Mouse (Mus musculus) frontal cortex, postnatal 36 days (tissue): ENCODE measurements around the gene Ranbp3l.
A peak's percentile ranks its signal among the peaks of the same experiment; 100 is the strongest.

ENCODE experiments used
- DNase-seq, 2 experiments: peaks; one replicate each; pipeline ENCODE4 v3.0.0; 2022; ENCODE audit warnings: low spot score in 2 of 2

Ranbp3l gene

DNA sequence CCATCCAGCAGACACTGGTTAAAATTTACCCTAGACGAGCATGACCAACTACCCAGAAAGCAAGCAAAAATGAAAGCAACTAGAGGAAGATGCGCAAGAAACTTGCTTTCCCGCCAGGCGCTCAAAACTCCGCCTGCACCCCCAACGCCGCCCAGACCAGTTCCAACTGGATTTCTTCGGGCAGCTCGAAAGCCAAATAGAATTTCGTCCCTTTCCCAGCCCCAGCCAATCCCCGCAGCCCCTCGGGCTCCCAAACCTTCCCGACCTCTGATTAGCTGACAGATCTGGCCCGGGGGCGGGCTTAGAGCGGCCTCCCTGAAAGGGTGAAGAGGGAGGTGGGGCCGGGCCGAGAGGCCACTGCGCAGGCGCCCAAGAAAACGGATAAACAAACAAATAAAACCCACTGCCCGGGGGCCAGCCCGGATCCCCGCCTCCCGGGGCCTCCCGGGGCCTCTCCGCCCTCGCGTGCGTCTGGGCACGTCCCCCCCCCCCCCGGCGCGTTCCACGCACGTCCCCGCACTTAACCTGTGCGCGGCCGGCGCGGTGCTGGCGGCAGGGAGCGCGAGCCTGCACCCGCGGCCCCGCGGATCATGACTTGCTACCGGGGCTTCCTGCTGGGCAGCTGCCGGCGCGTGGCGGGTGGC is 103.3 kb downstream of the Ranbp3l start, which contains the start of gene Nadk2:
Gene Nadk2 (plus strand): TSS at position 349 of the 644 bp plus-strand sequence.
- peak; percentile 96 to 97 for DNase-seq

DNA sequence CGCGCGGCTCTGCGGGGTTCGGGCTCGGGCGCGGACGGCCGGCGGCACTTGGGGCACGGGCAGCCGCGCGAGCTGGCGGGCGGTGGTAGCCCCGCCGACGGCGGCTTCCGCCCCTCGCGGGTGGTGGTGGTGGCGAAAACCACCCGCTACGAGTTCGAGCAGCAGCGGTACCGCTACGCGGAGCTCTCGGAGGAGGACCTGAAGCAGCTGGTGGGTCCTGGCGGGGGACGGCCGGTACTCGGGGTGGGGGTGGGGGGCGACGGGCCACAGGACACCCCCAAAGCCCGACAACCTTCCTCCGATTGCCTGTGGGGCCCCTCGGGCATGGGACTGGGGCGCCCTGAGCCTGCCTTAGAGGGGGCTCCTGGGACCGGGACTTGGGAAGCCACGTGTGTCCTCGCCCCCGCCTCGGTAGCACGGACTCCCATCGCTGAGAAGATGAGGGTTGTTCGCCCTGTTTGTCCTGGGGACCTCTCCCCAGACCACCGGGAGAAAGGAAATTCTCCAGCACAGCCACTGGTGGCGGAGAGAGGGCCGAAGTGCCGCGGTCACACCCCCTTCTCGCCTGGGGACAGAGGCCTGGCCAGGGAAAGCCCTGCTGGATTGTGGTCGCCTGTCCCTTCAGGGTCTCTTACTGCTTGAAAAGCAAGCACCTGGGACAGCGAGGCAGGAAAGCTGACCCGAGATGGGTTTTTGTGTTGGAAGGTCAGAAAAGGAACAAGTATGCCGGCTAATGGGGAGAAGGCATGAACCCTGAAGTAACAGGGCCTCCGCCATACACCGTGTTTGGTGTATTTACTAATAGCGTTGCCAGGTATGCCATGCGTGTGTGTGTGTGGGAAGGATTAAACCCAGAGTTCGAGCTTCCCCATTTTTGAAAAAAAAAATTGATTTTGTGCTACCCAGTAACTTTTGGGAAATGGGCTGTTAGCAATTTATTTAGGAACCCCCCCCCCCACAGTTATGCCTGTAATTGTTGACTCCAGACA is 104.1 kb downstream of the Ranbp3l start:
- peak in 1 of 2 experiments; percentile 29 for DNase-seq

DNA sequence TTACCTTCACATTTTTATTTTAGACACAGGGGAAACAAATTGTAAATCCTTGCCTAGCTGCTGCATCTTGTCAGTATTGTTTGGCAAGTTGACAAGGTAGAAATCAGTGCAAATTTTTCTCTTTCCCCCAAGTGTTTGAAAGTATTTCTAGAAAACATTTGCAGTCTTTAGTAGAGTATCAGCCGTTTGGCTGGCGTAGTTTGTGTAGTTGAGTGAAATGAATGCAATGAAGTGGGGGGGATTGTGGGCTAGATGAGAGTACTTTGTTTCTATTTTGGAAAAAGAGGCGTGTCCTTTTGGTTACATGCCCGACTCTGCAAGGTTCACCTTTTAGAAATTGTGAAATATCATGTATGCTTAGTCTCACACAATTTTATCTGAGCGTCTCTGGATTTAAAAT is 104.9 kb downstream of the Ranbp3l start:
- no peak for DNase-seq

DNA sequence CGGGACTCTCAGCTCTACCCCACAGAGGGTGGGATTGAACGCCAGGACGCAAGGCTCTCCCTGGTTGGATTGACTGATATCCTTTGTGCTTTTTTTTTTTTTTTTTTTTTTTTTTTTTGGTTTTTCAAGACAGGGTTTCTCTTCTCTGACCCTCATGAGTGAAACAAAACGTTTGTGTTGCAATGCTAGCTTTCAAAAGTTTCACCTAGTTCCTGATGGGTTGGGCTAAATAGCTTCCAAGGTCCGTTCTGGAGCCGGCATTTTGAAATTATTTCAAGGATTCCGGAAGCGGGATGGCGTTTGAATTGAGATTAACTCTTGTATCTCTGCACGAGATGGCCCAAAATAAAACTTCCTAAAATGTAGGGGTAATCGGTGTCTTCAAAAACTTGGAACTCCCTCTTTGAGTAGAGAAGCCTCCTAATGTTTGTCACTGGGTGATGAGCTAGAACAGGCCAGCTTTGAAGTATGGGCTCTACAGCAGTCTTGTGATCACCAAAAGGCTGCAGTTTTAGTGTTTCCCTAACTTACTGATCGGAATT is 105.4 kb downstream of the Ranbp3l start:
- DNase-seq: no peak

DNA sequence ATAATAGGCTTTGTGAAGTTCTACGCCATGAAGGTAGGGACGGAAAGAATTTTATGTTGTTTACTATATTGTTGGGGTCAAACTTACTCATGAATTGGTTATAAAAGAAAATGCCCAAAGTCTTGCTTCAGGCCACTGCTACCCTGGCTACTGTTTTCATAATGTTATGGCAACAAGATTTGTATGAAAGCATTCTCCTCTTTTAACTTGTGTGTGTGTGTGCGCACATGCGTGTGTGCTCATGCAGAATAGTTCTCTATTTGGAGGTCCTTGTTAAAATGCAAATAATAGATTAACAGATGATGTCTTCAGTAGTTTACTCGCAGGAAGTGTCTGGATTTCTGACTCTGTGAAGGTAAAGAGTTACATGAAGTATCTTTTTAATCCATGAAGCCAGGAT is 105.9 kb downstream of the Ranbp3l start:
- no peak for DNase-seq

DNA sequence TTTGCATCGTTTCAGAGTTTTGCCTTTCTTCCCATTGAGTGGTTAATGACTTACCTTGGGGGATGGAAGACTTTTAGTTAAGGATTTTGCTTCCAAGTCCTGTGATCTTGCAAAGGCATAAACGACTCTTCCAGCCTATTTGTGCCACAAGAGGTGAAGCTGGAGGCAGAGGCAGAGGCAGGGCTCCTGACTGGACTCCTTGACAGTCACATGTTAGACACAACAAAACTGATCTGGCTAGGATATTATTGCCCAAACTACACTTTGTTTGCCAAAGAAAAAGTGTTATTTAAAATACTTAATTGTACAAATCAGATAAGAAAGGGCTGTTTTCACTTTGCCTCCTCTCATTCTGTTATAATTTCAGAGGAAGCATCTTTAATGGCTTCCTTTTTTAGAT is 106.4 kb downstream of the Ranbp3l start:
- DNase-seq: no peak

DNA sequence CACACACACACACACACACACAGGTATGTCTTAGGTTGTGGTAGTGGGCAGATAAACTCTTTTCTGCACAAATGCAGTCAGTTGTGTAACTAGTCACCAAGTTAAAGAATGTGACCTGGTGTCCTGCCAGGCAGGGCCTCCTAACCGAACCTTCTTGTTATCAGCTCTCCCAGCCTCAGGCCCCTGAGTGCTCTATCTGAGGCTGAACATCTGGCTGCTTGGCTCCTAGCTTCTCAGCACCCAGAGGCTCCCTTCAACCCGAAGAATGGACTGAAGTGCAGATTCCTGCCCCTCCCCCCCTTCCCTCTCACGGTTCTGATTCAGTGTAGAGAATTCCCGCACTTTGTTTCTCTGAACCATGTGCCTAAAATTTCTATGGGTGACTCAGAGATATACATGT is 106.9 kb downstream of the Ranbp3l start:
- DNase-seq: no peak

DNA sequence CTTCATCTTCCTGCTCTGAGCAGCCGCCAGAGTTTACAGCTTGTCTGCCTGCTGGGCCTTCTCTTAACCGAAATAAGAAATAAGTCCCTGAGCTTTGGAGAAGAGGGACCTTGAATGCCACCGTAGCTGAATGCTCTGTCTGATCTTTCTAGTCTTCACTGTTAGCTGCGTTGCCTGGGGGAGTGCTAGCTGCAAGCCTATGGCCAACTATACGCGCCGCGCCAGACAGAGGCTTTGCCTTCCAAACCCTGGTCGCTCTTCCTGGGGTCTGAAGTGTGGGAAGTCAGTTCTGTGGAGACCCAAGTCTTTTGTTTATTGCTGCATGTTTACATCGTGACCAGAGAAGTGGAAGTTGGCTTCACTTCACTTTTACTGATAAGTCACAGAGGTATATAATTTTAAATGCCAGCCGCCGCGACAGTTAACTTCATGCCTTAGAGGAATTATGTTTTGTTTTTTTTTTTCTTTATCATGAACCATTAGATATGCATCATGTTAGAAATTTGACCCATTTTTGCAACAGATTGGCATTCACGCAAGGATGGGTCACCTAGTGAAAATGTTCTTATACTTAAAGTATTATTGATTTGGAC is 108.0 kb downstream of the Ranbp3l start:
- DNase-seq: no peak

DNA sequence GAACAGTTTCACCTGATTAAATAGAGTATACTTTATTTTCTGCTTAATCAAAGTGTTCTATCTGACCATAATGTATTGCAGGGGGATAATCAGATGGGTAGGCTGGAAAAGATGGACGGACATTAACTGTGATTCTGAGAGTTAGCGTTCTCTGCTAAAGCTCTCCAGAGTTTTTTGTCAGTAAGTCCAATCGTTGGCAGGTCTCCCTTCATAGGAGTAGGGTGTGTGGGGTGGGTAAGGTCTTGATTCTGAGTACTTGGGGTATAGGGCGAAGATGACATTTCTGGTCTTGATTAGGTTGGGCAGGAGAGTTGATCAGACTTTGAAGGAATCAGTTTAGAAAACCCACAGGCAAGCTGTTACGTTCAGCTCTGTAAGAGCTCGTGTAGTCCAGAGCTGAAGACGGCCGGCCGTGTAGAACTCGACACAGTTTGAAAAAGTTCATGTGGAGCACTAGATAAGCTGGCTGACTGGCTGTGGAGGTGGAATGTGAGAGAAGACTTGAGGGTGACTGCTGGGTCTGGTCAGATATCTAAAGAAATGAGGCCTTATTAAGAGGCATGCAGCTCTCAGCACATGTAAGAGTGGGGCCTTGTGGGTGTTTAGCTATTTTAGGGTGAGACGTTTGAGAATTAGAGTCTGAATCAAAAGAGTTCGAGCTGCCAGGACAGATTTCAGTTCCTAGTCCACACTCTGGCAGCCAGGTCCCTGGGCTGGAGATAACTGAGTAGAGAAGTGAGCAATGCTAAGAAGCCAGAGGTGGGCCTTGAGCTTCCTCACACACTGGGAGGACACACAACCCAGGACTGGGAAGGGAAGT is 110.9 kb downstream of the Ranbp3l start:
- DNase-seq: no peak

DNA sequence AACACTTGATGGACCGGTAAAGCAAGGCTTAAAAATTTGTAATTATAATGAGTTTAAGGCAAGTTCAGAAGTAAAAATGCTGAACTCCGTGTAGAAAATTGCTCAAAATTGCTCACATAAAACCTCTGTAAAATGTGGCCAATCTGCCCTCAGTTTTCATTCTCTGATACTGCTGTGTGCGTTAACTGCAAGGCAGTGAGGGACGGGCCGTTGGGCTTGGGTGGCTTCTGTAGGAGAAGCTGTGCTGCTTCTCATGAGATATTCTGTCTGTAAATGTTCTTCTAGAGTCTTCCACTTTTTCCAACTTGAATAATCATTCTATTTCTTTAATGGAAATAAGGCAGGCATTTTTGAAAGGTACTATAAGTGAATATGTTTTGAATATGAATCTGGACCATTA is 111.9 kb downstream of the Ranbp3l start:
- DNase-seq: no peak

DNA sequence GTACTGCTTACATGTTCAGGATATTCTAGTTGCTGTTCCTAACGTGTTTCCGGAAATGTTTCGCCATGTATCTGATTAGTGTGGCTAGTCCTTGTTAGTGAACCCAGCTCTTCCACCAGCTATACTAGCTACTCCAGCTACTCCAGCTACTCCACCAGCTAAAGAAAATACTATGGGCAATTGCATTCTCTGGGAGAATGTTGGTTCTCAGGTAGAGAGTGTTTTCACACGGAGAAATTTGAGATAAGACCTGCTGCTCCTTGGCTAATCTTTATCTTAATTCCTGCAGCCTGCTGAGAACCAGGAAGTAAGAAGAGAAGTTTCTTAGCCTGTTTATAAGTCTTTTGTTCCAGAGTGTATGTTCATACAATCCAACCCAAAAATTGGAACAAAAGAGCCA is 112.5 kb downstream of the Ranbp3l start:
- no peak for DNase-seq

DNA sequence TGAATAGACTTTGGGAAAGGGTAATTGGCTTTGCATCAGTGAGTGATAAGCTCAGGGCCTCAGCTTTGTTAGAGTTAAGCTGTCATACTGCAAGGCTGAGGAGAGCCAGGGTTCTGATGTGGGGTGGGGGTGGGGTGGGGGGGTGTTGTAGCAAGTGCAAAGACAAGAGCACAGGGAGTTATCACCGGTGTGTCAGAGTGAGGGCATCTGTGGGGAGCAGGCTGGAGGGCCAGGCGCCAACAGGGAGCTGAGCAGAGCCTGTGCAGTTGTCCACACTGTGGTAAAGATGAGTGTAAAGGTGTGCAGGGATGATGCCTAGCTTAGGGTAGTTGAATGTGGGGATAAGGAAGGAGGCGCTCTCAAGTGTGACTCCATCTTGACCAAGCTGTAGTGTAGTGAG is 113.5 kb downstream of the Ranbp3l start:
- no peak for DNase-seq

DNA sequence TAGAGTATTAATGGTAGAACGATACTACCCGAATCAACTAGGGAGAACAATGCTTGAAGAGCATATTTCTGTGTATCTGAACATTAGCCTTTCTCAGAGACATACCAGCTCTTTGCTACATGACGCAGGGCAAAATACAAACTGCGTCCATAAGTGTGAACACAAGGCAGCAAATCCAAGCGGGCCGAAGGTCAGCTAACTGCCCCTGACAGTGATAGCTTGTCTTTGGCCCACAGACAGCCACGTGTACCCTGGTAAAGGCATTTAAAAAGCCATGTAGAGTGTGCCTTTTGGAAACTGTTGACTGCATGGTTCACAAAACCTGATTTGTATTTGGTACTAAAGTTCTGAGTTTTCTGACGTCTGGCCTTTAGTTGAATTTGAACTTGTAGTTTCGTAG is 115.0 kb downstream of the Ranbp3l start:
- DNase-seq: no peak

DNA sequence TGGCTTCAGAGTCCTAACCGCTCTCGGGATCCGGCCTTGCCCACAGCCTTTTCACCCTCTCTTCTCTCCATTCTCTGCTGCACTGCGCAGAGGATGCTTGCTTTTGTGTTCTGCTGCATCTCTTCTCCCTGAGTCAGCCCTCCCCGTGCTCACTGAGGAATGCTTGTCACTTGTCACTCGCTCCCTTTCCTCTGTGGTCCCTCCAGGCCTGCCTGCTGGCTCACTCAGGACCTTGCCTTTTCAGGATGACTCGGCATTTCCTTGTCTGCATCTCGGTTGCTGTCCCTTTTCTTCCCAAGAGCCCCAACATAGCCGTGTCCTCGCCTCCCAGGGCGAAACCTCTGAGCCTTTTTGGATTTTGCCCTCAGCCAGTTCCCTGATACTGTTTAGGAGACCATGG is 119.1 kb downstream of the Ranbp3l start:
- no peak for DNase-seq

DNA sequence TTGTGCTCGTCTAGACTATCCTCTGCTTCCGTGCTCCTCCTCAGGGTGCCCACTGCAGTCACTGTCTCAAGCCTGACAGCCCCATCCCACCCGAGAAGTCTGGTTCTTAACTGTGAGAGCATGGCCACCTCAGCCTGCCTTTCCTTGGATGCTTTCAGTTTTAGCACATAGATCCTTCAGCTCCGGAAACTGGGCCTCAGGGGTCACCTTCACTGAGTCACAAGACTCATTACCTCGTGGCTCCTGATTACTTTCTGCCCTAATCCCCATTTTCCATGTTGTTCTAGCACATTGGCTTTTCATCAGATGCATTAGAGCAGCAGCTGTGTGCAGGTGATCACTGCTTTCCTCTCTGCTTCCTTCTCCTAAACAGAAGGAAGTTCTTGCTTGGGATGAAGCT is 119.7 kb downstream of the Ranbp3l start:
- no peak for DNase-seq

DNA sequence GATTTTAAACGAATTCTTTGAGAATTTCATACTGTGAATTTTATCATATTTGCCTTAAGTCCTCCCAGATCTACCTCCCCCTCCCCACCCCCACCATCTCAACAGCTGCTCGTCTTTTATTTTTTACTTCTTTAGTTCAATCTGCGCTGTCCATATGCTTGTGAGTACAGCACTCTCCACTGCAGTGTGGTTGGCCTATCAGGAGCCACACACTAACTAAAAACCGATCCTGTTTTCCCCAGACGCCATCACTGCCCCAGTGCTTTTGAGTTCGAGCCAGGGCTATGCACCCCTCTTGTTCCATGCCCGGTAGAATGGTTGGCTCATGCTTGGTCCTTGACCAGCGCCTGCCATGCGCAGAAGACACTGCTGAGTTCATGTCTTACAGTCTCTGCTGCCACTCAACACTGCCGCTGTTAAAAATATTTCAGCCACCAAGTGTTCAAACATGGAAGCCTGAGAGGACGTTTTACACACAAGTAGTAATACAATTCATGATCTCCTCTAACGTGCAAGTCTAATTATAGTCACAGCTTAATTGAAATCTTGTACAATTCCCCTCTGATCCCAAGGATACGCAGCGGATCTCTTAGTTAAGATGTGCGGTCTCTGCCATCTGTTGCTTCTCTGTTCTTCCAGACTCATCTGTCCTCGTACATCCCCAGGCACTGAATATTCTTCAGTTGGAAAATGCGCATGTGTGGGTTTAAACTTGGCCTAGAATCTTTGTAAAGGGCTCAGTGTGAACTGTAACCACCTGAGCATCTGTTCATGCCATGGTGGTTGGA is 120.3 kb downstream of the Ranbp3l start:
- no peak for DNase-seq

DNA sequence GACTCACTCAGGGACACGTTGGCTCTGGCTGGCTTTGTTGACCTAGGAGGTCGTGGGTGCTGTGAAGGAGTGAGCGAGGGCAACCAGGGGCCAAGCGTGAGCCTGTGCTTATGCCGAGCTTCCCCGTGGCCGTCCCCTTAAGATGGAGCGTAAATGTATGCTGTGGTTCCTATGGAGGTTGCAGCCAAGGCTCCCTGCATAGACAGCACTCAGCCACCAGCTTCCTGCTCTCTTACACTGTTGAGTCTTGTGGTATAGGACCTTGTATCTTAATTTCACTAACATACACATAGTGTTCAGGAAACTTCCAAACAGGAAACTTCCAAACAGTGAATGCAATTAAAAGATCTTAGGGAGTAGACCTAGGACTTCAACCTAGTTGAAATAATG is 120.9 kb downstream of the Ranbp3l start:
- no peak for DNase-seq

DNA sequence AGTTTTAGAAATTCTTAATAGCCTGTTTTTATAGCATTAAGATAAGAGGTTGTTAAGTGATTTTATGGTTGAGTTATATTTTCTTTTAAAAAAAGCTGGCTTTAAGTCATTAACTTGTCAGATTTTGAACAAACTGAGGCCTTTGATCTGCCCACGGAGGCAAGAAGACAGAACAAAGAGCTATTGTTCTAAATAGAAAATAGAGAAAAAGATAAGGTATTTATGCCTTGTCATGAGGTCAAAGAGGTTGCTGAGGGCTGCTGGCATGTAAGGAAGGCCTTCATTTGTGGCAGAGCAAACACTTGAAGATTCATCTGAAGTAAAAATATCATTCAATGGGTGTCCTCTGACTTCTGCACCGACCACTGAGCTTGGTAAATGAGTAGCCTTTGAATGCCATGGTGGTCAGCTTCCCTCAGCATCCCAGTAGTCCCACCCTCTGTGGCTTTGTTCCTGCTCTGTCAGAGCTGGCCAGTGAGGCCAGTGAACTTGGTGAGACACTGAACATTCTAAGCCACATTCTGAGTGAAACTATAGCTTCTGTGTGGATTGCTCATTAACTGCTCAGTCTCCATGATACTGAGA is 121.5 kb downstream of the Ranbp3l start:
- DNase-seq: no peak

DNA sequence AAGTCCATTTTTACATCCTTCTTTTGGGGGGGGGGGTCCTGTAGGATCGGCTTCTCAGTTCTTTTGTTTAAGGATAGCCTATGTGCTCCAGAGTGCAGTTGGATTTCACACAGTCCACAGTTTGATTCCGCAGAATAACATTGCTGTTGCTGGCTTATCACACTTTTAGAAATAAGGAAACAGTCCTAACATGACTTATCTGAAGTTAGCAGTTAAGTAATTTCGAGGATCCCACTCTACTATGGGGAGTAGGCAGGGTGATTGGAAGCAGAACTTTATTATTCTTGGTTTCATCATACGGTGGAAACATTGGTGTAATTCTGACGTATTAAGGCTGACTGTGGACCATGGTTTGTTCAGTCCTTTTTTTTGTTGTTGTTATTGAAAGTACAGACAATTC is 122.9 kb downstream of the Ranbp3l start:
- DNase-seq: no peak

DNA sequence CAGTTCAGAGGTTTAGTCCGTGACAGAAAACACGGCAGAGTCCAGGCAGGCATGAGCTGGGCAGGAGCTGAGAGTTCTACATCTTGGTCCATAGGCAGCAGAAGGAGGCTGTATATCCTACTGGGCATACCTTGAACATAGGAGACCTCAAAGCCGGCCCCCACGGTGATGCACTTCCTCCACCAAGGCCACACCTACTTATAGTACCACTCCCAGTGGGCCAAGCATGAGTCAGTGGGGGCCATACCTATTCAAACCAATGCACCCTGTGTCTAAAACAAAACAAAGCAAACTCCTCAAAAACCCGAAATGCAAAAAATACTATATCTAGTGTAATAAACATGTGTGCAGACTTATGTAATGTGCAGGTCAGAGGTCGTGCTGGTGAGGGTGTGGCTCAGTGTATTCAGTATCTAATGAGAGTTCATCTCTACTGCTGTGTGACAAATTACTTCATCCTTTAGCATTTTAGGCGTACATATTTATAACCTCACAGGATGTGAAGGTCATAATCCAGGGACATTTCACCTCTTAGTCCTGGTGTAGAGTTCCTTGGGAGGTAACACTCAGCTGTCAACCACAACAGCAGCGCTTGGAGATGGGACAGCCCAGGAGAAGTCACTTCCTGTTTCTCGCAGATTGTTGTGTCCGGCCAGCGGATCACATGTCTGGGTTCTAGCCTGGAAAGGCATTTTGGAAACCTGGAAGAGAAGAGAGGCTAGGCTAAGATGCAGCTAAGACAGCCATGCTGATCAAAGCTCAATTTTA is 126.0 kb downstream of the Ranbp3l start:
- DNase-seq: no peak
